Mouse (Mus musculus) neural tube, embryonic 14.5 days (tissue): ENCODE measurements at regions not wholly inside any gene's neighbourhood (a gene's known extent, or its start where the extent isn't known, plus 50 kb on each side); places are given as distances from the start of the nearest gene placed in this dataset.

Source experiments
- ATAC-seq: fragments of 200-750 bp; cut with Nextera tagmentation; 2 replicates; pipeline ENCODE4 v1.8.0; 2017; ENCODE audit warnings: low read depth, mild to moderate bottlenecking, moderate TSS enrichment, moderate library complexity
- H3K27ac ChIP-seq: fragments of 300-500 bp; sonication (generic); 2 replicates; pipeline ENCODE4 v1.5.1; 2014; ENCODE audit warnings: low read depth, mild to moderate bottlenecking, control low read depth, low read length, moderate library complexity, mixed read lengths
- H3K27me3 ChIP-seq: fragments of 300-500 bp; sonication (generic); 2 replicates; pipeline ENCODE4 v1.6.1; 2014; ENCODE audit warnings: low read length; ENCODE audit not compliant: control insufficient read depth, insufficient read depth
- H3K36me3 ChIP-seq: fragments of 300-500 bp; sonication (generic); 2 replicates; pipeline ENCODE4 v1.6.1; 2014; ENCODE audit warnings: low read length, mixed read lengths; ENCODE audit not compliant: control insufficient read depth, insufficient read depth
- H3K4me1 ChIP-seq: fragments of 300-500 bp; sonication (generic); 2 replicates; pipeline ENCODE4 v1.6.1; 2014; ENCODE audit warnings: low read length; ENCODE audit not compliant: control insufficient read depth, insufficient read depth
- H3K4me2 ChIP-seq: fragments of 300-500 bp; sonication (generic); 2 replicates; pipeline ENCODE4 v1.6.1; 2014; ENCODE audit warnings: mild to moderate bottlenecking, low read depth, low read length, control low read depth
- H3K4me3 ChIP-seq: fragments of 300-500 bp; sonication (generic); 2 replicates; pipeline ENCODE4 v1.5.1; 2014; ENCODE audit warnings: low read depth, low read length, control low read depth, mixed read lengths
- H3K9ac ChIP-seq: fragments of 300-500 bp; sonication (generic); replicated peaks from 2 replicates; pipeline ENCODE4 v1.6.1; 2014; ENCODE audit warnings: low read depth, mild to moderate bottlenecking, control low read depth, low read length, mixed read lengths
- H3K9me3 ChIP-seq: fragments of 300-500 bp; sonication (generic); 2 replicates; pipeline ENCODE4 v1.6.1; 2016; ENCODE audit warnings: low read length; ENCODE audit not compliant: control insufficient read depth
- WGBS: fragments of 180-500 bp; shearing (Covaris S2); extraction: QIAGEN DNeasy Blood & Tissue Kit; methylation state at CpG from one replicate; pipeline ENCODE4 v1.1.7; 2014; 5-methylcytosine and 5-hydroxymethylcytosine counted together

GRCm38 (mm10) chr16:76547087-76547486 is 173.5 kb upstream of the Nrip1 start:
- Histone ChIP-seq H3K4me2 (no peak overlapping the region), H3K9ac (no peak overlapping the region), H3K4me3 (no peak overlapping the region), H3K27me3 (no peaks in the 10 kb centered on the region), H3K9me3 (no peaks in the 10 kb centered on the region), H3K27ac (no peak overlapping the region), H3K36me3 (no peaks in the 10 kb centered on the region), H3K4me1 (no peaks in the 10 kb centered on the region)
- ATAC-seq: no peak
- 94% methylated on average over 4 of the region's 4 CpGs for WGBS

- H3K27ac ChIP-seq: no peak overlapping the region
- H3K36me3 ChIP-seq: no peaks in the 10 kb centered on the region
- no peak for ATAC-seq
- H3K4me2 ChIP-seq: no peak overlapping the region
- no peak overlapping the region for H3K9ac ChIP-seq
- H3K4me1 ChIP-seq: no peaks in the 10 kb centered on the region
- H3K9me3 ChIP-seq: no peaks in the 10 kb centered on the region
- H3K27me3 ChIP-seq: no peaks in the 10 kb centered on the region
- no peak overlapping the region for H3K4me3 ChIP-seq
- 97% methylated on average over 2 of the region's 2 CpGs for WGBS
These were observed 173.0 kb upstream of the Nrip1 start for GRCm38 (mm10) chr16:76546632-76547031.

- no peak for ATAC-seq
- Histone ChIP-seq H3K9ac (no peak overlapping the region), H3K36me3 (no peaks in the 10 kb centered on the region), H3K27me3 (no peaks in the 10 kb centered on the region), H3K9me3 (no peaks in the 10 kb centered on the region), H3K4me3 (no peak overlapping the region), H3K4me1 (no peaks in the 10 kb centered on the region), H3K4me2 (no peak overlapping the region), H3K27ac (no peak overlapping the region)
- 83% methylated on average over 2 of the region's 2 CpGs for WGBS
These were observed 172.3 kb upstream of the Nrip1 start for GRCm38 (mm10) chr16:76545942-76546341.

- 87% methylated on average over 4 of the region's 4 CpGs for WGBS
- ATAC-seq: no peak
These were observed 171.3 kb upstream of the Nrip1 start for GRCm38 (mm10) chr16:76544972-76545371.

GRCm38 (mm10) chr16:76540964-76541363 is 167.3 kb upstream of the Nrip1 start:
- H3K27ac ChIP-seq: no peak overlapping the region
- WGBS: 73% methylated on average over 5 of the region's 5 CpGs
- no peak overlapping the region for H3K4me3 ChIP-seq
- H3K27me3 ChIP-seq: no peaks in the 10 kb centered on the region
- no peak for ATAC-seq
- H3K4me2 ChIP-seq: no peak overlapping the region
- 0 out of 2 replicates have a peak, but pooled peaks cover 3% of the 10 kb centered on the region for H3K4me1 ChIP-seq
- H3K9me3 ChIP-seq: no peaks in the 10 kb centered on the region
- H3K36me3 ChIP-seq: no peaks in the 10 kb centered on the region
- no peak overlapping the region for H3K9ac ChIP-seq

More at GRCm38 (mm10) chr16:76544972-76545371, 171.3 kb upstream of the Nrip1 start:
- no peak overlapping the region for H3K4me2 ChIP-seq
- H3K4me3 ChIP-seq: no peak overlapping the region
- H3K27ac ChIP-seq: no peak overlapping the region
- no peaks in the 10 kb centered on the region for H3K4me1 ChIP-seq
- no peaks in the 10 kb centered on the region for H3K9me3 ChIP-seq
- H3K9ac ChIP-seq: no peak overlapping the region
- H3K27me3 ChIP-seq: no peaks in the 10 kb centered on the region
- H3K36me3 ChIP-seq: no peaks in the 10 kb centered on the region

- no peak for ATAC-seq
These were observed 166.8 kb upstream of the Nrip1 start for GRCm38 (mm10) chr16:76540328-76540923.

GRCm38 (mm10) chr16:76539669-76540068 is 166.0 kb upstream of the Nrip1 start:
- 10% methylated on average over 6 of the region's 6 CpGs for whole genome bisulfite sequencing
- no peaks in the 10 kb centered on the region for H3K9me3 ChIP-seq
- H3K4me2 ChIP-seq: no peak overlapping the region; the same call in 1 of the 2 replicates
- no peak overlapping the region for H3K9ac ChIP-seq
- H3K27me3 ChIP-seq: no peaks in the 10 kb centered on the region
- H3K4me1 ChIP-seq: 0 out of 2 replicates have a peak, but pooled peaks cover 3% of the 10 kb centered on the region
- no peak for ATAC-seq
- H3K36me3 ChIP-seq: no peaks in the 10 kb centered on the region
- H3K4me3 ChIP-seq: no peak overlapping the region
- H3K27ac ChIP-seq: no peak overlapping the region

More at GRCm38 (mm10) chr16:76540328-76540923, 166.8 kb upstream of the Nrip1 start:
- WGBS: 60% methylated on average over 8 of the region's 8 CpGs
- Histone ChIP-seq H3K36me3 (no peaks in the 10 kb centered on the region), H3K4me1 (0 out of 2 replicates have a peak, but pooled peaks cover 3% of the 10 kb centered on the region), H3K4me2 (no peak overlapping the region), H3K4me3 (no peak overlapping the region), H3K27me3 (no peaks in the 10 kb centered on the region), H3K9ac (no peak overlapping the region), H3K9me3 (no peaks in the 10 kb centered on the region), H3K27ac (no peak overlapping the region)

GRCm38 (mm10) chr16:76537871-76538270 is 164.2 kb upstream of the Nrip1 start:
- ATAC-seq: no peak
- Histone ChIP-seq H3K4me2 (no peak overlapping the region), H3K4me1 (0 out of 2 replicates have a peak, but pooled peaks cover 3% of the 10 kb centered on the region), H3K36me3 (no peaks in the 10 kb centered on the region), H3K4me3 (no peak overlapping the region), H3K27ac (no peak overlapping the region), H3K9ac (no peak overlapping the region), H3K27me3 (no peaks in the 10 kb centered on the region), H3K9me3 (no peaks in the 10 kb centered on the region)
- 90% methylated on average over 11 of the region's 11 CpGs for WGBS

GRCm38 (mm10) chr16:76532928-76533217 is 159.2 kb upstream of the Nrip1 start:
- no peak overlapping the region for H3K4me2 ChIP-seq
- no peaks in the 10 kb centered on the region for H3K9me3 ChIP-seq
- H3K4me3 ChIP-seq: no peak overlapping the region
- ATAC-seq: no peak
- H3K36me3 ChIP-seq: no peaks in the 10 kb centered on the region
- no peaks in the 10 kb centered on the region for H3K27me3 ChIP-seq
- H3K4me1 ChIP-seq: no peaks in the 10 kb centered on the region
- WGBS: 92% methylated on average over 8 of the region's 8 CpGs
- no peak overlapping the region for H3K27ac ChIP-seq
- H3K9ac ChIP-seq: no peak overlapping the region
